Mouse (Mus musculus) T-helper 1 cell (primary cell): ENCODE results near the gene Cadps.

Source experiments
- in situ Hi-C: fragments of 300-600 bp; cut with MboI, MseI; formaldehyde crosslinking; loops from one replicate; pipeline ENCODE4 v1.15.1; 2025; ENCODE audit warnings: high pct_unique_total_duplicates

Cadps gene

DNA sequence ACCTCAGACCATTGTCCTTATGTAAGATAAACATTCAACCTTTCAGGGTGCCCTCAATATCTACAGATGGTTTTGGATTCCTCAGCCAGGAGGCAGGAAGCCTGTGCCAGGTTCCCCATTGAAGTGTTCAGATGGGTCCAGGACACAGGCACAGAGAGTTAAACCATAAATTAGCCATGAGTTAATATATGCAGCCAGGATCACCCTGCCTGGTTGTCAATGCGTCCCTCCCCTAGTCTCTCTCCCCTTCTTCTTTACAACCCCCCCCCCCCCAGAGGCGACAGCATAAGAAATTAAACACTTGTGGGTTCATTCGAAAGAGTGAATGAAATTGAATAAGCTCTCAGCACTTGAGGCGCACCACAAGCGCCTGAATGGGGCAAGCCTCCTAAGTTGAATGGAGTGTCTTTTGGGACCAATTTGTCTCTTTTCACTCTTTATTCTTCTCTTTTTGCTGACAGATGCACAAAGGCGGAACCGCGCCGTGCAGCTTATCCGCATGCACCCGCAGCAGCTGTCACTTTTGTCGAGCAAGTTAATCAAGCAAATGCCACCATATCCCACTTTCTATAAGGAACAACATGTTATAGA, 429.5 kb downstream of the Cadps start:
- in situ Hi-C loops: no loop called here

DNA sequence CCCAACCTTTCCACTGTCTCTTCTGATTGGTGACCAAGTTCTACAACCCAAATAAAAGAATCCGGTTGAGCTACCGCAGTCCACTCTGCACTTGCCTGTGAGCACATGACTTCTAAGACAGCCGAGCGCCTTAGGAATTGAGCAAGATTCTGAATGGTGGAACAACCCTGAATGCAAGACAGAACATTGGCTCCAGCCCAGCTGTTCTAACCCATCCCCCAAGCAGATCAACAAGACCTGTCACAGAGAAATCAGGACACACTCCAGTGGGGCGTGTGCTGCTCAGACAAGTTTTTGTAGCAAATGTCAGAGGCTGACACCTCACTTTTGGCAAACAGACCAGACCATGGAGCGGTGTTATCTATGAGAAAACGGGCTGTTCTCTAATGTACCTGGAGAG, 431.7 kb downstream of the Cadps start:
- in situ Hi-C loops: no loop called here

DNA sequence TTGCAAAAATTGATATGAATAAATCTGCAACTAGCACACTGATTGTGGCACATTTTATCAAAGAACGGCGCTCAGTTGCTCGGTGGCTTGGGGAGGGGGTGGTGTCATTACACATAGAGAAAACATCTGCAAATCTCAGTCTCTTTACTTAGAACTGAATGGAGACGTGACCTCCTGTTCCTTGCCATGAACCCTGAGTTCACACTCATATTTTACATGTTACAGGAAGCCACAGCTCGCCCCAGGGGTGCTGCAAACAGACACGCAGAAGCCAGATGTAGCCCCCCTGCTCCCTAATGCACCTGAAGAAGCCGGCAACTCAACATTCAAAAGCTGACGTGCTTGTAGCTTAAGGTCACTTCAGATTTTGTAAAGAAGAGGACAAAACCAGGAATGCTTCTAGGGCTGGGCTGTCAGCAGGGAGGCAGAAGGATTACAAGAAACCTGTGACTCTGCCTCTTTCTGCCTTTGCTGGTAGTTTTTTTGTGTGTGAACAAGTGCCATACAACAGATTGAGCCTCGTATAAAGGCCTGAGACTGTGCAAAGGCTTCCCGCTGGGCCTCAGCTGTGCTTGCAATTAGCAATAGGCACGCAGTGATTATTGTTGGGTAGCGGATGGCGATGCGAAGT, 434.0 kb downstream of the Cadps start:
- in situ Hi-C loops: no loop called here

DNA sequence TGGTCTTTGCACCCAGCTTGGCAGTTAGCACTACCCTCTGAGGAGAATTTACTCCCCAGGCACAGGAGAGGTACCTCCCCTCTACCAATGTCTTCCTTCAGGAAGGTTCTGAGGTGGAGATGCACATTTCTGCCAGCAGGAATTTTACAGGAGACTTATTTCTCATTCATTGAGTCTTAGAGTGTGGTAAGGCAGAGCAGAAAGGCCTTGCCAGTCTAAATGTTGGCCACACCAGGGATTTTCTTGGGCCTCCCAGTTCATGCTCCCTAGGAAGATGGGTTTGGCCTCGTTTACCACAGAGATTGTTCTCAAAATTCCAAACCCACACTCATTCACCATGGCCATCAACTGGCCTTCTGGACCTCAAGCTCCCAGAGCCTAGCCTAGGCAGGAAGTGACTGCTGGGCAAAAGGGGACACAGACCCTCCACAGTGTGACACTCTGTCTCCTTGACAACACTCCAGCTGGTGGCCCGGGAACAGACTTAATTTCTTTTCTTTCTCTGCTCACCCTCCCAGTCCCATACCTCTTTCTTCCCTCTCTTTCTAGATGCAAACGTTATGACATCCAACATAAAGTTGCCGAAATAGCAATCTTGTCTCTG, 434.6 kb downstream of the Cadps start:
- in situ Hi-C loops: no loop called here

DNA sequence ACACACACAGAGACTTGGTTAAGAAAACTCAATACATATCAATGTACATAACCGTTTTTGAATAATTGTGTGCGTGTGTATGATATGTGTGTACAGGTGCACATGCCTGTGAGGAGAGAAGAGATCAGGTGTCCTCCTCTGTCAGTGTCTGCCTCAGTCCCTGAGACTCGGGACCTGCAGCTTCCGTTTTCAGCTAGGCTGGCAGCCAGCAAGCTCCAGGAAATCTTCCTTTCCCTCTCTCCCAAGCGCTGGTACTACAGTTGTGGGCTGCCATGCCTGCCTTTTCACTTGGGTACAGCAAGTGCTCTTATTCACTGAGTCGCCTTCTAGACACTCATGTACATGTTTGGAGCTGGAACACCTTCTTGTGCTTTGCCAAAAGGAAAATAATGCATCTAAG, 435.7 kb downstream of the Cadps start:
- in situ Hi-C loops: no loop called here

DNA sequence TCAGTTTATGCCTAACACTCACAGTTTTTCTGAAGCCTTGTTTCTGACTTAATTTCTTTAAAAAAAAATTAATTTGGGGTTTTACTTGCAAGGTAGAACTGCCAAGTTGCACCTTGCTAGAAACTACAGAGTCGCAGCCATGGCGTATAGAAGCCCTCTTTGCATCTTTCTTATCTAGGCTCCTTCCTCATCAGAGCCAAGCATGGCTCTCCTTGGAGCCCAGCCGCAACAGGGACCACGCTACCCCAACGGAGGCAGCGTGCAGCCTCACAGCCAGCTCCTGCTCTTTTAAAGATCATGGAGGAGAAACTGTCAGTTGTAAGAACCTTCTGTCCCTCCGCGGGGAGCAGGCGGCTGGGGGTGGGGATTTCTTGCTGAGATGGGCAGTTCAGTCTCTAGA, 445.0 kb downstream of the Cadps start:
- in situ Hi-C loops: no loop called here

DNA sequence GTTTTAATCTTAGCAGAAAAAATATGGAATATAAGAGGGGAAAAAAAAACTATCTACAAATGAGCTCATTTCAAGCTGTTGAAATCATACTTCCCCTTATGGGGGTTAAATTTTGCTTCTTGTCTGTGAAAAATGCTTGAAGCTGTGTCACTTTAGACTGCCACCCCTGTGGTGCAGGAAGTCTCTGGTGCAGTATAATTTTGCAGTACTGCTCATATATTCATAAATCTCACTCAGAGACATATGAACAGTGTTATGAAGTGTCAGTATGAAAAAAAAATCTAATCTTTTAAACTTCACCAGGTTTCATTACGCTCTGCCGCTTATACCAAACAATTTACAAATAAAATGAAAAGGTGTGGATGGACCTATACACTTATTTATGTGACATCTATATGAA, 445.6 kb downstream of the Cadps start:
- in situ Hi-C loops: no loop called here

DNA sequence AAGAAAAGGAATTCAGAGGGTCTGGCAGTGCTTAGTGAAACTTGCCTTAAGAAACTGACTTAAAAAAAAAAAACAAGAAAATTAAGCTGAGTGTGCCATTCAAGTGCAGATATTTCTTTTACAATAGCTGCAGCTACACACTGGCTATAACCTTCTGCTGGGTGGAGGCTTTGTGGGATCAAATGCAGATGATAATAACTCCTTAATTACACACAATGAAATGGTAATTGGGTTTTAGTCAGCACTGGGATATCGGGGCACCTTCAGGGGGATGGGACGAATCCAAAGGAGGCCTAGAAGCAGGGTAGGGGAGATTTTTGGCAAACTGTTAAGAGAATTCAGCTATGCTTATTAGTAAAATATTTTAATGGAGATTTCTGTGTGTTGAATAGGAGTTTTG, 447.4 kb downstream of the Cadps start:
- in situ Hi-C loops: no loop called here

DNA sequence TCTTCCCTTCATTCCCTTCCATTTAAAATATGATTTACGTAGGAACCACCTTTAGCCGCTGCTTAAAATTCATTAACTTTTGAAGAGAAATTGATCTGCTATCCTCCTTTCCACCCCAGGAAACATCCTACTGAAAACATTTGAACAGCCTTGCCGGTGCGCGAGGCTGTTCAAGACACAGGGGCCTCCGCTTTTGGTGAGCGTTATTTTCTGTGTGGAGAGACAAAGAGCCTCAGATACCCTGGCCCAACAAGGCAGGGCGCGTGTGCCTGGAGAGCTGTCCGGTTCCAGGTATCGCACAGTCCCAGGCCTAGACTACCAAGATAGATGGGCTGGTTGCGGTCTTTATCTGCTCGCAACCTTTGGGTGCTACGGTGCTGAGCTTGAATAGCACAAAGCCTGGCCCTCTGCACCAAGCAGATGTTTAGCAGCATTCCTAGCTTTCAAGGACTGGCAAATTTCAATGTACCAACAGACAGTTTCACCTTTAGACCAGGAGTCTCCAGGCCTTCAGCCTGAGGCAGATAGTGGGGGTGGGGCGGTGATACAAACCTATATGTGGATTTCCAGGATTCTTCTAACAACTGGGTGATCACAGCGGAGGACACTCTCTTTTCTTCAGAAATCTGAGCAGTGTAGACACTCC, 472.5 kb downstream of the Cadps start:
- in situ Hi-C loops: no loop called here

DNA sequence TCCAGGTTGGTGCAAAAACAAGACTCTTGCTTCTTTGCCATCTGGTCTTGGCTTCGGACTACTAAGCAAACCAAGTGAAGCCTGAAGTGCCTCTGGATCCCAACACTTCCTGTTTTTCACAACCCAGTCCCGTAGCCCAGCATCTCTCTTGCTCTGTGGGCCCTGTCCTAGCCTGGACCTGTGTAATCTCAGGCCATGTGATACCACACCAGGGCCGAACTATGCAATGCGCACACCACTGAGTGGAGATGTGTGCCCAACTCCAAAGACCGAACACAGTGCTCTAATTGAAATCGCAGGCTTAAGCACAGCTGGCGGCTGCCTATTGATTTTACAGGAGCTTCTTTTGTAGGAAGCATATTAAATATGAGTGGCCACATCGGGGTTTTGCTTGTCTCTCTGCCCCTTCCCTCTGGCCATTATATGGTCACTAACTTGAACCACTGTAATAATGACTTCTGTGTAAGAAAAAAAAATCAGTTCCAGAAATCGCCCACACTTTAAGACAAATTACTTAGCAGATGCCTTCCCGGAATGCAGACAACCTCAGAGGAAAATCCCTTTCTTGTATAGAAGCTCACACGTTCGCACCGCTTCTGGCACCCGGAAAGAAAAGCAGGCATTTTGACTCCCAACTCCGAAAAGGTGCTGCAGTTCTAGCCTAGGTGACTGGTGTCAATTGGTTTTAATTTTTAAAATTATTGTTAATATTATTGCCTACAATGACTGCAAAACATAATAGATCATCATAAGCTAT, 473.4 kb downstream of the Cadps start:
- in situ Hi-C loops: loop anchor here (25.0 kb wide), 1 partner anchor 187 kb away; no protein-coding TSS in a partner anchor

DNA sequence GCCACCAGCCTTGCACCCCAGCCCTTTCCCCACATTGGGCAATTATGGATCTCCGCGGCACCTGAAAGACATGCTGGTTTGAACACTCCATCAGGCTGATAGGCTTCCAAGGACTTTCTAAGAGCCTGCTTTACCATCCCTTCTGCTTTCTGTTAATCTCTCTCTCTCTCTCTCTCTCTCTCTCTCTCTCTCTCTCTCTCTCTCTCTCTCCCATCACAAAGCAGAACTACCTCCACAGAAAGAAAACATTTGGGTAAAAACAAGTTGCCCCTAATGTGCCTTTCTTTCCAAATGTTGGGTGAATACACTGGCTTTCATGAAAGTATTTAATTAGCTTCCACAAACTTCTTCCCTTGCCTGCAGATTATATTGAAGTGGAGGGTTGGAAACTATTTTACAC, 474.8 kb downstream of the Cadps start, which contains the start of gene Fezf2:
Fezf2 (minus strand) TSS at position 101 of the 400 bp plus-strand sequence.
- in situ Hi-C loops: loop anchor here (25.0 kb wide), 1 partner anchor 186 kb away; no protein-coding TSS in a partner anchor

DNA sequence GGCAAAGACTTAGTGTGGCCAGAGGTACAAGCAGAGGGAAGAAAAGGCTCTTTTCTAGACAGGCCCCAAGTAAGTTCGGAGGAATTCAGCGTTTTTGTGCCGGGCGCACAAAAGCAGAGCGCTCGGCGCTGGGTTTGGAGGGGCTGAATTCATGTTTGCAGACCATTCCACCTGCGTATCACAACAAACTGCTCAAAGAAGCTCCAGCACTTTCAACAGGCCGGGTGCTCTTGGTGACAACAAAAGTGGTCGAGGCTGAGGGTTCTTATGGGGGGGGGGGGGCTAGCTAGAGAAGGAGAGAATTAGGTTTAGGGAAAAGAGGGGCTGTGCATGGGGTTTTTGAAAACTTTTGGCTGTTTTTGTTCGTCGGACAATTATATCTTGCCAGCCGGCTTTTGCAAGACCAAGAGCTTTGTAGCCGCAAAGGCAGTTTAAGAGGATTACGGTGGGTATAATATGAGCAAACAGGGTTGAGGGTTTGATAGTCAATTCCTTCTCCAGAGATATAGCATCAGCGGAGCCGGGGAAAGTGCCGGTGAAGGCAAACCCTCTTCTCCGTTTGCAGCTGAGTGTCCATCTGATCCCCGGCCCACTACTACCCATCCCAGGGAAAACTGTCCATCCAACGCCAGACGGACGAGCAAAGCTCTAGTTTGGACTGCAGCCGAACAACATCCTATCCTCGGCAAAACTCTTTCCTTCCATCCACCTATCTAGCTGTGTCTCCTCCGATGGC, 475.8 kb downstream of the Cadps start:
- in situ Hi-C loops: loop anchor here (25.0 kb wide), 1 partner anchor 185 kb away; no protein-coding TSS in a partner anchor

DNA sequence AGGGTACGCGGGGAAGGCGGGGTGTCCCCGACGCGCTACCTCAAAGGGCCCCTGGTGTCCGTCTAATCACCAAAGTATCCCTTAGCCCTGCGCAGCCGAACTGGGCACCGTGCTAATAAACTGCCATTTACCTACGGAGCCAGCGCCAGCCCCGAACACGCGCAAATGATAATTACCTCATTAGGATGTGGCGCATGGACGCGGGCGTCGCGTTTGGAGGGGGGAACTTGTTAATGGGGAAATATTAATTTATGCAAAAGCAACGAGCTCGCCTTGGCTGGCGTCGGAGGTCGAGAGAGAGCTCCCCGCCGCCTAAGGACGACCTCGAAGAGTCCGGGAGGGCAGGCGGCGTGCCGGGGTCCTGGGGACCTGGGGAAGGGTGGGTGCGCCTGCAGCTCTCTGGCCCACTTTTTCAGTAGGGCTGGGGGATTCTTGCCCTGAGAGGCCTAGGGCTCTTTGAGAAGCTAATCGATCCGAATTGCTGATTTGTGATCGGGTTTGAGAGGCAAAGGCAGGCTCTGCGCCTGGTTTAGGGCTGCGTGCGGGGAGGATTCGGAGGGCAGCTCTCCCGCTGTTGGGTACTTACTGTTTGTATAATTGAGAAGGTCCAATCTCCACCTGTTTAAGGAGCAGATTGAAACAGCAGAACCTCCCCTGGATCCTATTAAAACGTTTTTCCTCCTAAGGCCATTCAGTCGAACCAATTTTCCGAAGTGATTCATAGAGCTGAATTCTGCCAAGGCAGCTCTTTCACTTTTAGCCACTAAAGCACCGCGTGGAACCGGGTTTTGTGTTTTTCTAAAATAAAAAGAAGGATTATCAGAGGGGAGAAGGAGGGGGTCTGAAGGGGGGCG, 476.6 kb downstream of the Cadps start:
- in situ Hi-C loops: loop anchor here (25.0 kb wide), 1 partner anchor 184 kb away; no protein-coding TSS in a partner anchor

DNA sequence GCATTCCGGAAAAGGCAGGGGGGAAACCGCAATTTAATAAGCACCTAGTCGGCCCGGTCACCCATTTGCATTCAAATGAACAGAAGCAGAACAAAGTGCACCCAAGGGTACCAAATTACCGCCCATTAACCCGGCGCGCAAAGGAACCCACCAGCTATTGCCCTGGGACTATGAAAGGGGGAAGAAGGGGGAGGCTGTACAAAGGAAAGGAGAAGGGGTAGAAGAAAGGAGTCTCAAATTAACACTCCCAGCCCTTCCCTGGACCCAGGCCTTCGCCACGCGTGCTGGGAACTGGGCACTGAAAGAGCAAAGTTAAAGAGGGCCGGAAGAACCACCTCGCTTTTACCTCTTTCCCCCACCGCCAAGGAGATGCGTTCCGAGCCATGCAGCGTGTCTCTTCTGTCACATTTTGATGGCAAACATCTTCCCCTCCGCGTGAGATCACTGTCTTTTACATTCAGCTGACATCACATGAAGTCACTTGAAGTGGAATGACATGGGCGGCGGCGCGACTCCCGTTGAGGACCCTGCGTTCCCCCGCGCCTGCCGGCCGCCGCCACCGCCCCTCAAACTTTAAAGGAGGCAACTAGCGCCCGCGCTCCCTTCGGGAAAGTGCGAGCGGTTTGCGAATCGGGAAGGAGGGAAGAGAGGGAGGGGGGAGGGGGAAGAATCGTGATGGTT, 477.5 kb downstream of the Cadps start:
- in situ Hi-C loops: loop anchor here (25.0 kb wide), 1 partner anchor 183 kb away; no protein-coding TSS in a partner anchor

DNA sequence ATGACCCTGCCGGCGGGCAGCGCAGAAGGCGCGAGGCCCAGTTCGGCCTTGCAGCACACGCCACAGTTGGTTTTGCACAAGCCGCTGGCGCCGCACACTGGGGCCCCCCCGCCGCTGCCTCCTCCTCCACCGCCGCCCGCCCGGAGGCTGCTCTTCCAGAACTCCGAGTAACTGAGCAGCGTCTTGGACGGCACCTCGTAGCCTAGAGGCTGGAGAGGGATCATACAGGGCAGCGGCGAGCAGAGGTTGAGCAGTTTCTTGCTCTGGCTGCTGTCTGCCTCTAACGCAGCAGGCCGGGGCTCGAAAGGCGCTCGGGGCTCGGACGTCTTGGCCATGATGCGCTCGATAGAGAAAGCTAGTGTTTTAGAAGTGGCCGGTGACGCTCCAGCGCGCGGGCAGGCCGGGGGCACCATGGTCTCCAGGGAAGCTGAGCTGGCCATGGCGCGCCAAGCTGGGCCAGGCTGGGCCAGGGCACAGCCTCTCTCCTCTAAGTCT, 478.1 kb downstream of the Cadps start:
- in situ Hi-C loops: loop anchor here (25.0 kb wide), 1 partner anchor 182 kb away; no protein-coding TSS in a partner anchor

DNA sequence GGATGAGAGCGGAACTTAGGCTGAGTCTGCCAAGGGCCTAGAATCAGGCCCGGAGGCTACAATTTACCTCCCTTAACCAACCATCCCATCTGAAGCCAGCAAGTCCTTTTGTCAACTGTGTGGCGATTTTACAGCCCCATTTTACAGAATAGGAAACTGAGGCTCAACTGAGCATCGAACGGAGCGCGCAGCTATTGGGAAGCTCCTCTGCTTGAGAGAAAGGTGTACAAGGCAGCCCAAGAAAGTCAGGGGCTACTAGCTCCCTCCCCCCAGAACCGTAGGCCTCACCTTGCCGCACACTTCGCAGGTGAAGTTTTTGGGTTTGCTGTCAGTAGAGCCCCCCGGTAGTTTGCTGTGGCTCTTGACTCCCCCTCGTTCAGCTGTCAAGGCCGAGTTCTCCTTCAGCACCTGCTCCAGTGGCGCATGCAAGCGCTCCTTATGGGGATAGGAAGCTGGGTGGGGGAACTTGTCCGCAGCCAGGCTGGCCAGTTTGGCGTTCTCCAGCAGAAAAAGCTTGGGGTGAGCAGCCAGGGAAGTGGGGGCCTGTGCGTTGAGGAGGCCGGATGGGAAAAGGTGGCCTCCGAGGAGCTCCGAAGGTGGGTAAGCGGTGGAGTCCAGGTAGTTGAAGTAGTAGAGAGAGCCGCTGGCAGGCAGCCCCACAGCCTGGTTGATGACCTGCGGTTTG, 478.7 kb downstream of the Cadps start:
- in situ Hi-C loops: loop anchor here (25.0 kb wide), 1 partner anchor 182 kb away; no protein-coding TSS in a partner anchor

DNA sequence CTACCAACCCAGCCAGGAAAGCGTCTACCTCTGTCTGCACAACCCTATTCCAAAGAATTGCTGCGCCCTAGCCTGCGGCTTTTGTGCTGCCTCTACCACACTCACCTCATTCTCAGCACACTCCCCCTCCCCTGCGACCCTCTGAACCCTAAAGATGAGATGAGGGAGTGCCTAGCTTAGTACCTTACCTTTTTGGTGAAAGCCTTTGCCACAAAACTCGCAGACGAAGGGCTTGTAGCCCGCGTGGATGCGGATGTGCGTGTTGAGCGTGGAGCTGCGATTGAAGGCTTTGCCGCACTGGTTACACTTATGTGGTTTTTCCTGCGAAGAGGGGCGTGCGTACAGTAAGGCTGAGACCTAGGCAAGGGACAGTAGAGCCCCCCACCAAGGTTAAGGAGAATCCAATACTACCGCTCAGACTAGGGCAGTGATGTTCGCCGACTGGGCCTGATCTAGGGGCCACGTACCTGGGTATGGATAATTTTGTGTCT, 479.4 kb downstream of the Cadps start:
- in situ Hi-C loops: loop anchor here (25.0 kb wide), 1 partner anchor 181 kb away; no protein-coding TSS in a partner anchor

DNA sequence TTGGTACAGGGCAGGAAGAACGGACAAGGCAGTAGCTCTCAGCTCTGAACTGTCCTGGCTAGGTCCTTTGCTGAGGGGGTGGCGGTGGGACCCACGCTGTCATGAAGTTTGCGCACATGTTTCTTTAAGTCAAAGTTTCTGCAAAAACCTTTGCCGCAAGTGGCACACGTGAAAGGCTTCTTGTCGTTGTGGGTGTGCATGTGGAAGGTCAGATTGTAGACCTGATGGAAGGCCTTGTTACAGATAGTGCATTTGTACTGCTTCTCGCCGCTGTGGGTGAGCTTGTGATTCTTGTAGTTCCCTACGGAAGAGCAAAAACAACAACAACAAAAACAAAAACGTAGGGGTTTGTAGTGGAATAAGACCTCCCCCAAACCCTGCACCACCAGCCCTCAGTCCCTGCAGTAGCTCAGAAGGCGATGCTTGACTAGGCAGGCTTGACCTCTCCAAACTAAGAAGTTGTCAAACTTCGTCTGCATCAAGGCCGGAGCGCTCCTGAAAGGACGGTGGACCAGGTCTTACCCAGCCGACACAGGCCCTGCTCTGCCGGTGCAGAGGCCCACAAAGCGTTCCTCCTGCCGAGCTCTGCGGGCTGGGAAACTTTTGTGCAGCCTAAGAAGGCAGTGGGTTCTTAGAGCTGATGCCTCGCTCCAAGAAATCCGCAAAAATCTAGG, 480.3 kb downstream of the Cadps start:
- in situ Hi-C loops: loop anchor here (25.0 kb wide), 1 partner anchor 180 kb away; no protein-coding TSS in a partner anchor
